Mouse (Mus musculus) gastrocnemius, postnatal 4 days (tissue): ENCODE measurements around the gene Mindy2. TPM values are rescaled to one million over a fixed set of nuclear protein-coding genes. Genes with fewer than 3 reads are reported as not detected.

Source experiments
- DNase-seq, 2 experiments: peaks; one replicate each; pipeline ENCODE4 v3.0.0; 2021 to 2022; ENCODE audit warnings: low spot score in 2 of 2, mixed read lengths in 2 of 2
- long read RNA-seq, 2 experiments: library from polyadenylated mRNA; stranded (forward); transcript quantifications; one replicate each; pipeline ENCODE4 v2.0.0; 2021
- total RNA-seq, 2 experiments: library from RNA; stranded (reverse); gene quantifications; 2 replicates each; pipeline ENCODE4 v1.2.3; 2021

Mindy2 gene
- total RNA-seq, result 10 to 100 TPM; 13.0 to 13.3 TPM
- long read RNA-seq, experiment 1, full-length matches to known transcripts, result 14 of 17 reads
- long read RNA-seq, experiment 1, partial matches to known transcripts, result 1 of 17 reads
- long read RNA-seq, experiment 1, other reads (novel, unspliced or antisense), result 2 of 17 reads
- long read RNA-seq, experiment 2, full-length matches to known transcripts, result 16 of 20 reads
- long read RNA-seq, experiment 2, partial matches to known transcripts, result 1 of 20 reads
- long read RNA-seq, experiment 2, other reads (novel, unspliced or antisense), result 3 of 20 reads

DNA sequence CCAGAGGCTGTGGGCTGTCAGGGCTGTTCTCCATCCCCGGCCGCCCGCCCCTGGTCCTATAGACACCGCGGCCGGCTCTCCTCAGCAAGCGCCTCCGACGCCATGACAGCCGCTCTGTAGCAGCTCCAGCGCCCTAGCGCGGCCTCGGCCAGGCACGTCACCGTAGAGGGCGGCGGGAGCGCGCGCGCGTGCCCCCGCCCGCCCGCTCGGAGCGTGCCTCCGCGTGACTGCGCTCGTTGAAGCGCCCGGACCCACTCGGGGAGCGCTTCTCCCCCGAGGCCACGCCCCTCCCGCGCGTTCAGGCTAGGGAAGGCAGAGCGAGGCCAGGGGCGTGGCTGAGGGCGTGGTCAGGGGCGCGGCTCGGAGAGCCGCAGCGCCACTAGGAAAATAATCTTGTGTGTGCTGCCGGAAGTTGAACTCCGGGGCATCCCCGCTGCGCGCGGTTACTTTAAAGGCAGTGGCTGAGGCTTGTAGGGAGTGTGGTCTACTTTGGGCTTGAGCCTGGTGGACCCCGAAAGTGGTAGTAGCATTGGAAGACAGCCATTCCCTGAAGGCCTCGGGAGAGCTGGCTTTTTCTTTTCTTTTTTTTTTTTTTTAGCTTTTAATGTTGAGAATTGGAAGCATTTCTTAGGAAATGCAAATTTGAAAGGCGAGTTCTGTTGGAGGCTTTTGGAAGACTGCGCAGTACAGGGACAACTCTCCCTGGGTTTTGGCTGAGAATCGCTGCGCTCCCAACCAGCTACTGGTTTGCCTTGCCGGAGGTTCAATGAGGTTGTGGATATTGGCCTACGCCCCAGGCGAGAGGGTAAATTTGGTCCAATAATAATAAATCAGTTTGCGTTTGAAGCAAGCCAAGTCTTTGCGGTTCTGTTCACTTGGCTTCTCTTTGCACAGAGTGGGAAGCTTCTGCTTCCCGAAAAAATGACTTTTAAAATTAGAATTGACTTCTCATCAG lies at the start of gene Mindy2:
Gene Mindy2, minus strand, starts transcription at position 162 of the 955 bp plus-strand sequence.
- peak; percentile 96 to 99 for DNase-seq

DNA sequence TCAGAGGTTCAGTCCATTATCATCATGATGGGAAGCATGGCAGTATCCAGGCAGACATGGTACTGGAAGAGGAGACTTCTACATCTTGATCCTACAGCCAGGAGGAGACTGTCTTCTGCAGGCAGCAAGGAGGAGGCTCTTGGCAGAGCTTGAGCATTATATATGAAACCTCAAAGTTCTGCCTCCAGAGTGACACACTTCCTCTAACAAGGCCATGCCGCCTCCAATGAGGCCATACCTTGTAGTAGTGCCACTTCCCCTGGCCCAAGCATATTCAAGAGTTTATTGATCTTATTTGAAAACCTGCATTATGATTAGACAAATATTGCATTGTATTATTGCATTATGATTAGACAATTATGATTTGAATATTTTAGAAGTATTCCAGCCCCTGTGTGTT lies 49.5 kb upstream of the Mindy2 start:
- no peak for DNase-seq

GRCm38 (mm10) chr9:70703597-70704203 lies 46.7 kb upstream of the Mindy2 start:
- no peak for DNase-seq

DNA sequence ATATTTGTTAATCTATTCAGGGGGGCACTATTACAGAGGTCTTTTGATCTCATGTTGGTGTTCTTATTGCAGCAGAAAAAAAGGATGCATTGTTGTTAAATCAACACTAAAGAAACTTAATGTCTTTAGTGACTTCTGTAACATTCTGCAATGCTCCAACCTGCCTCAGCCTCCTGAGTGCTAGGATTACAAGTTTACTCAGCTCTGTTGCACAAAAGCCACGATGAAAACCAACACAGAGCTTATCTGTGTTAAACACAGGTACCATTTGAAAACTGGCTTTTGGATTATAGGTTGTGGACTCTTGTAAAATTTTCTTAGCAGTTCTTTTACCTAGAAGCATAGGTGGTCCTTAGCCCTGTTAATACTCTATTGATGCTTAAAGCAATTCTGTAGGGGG lies 41.1 kb upstream of the Mindy2 start:
- DNase-seq, result no peak

DNA sequence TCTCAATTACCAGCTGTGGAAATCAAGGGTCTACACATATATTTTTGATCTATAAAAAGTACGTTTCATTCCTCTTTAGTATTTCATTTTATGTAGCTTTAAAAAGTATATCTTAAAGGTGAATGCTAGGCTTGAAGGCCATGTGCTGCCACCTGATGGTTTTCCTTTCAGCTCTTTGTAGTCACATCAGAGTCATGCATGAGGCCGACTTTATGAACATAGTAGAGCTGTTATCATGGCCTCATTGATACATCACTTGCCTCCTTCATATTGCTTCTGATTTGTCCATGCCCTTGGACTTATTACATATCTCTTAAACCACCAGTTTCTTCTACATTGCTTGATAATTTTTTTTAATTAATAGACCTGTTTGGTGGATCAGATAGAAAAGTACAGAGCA lies 38.7 kb upstream of the Mindy2 start:
- no peak for DNase-seq

GRCm38 (mm10) chr9:70691772-70692693 lies 35.1 kb upstream of the Mindy2 start:
- DNase-seq, result no peak

DNA sequence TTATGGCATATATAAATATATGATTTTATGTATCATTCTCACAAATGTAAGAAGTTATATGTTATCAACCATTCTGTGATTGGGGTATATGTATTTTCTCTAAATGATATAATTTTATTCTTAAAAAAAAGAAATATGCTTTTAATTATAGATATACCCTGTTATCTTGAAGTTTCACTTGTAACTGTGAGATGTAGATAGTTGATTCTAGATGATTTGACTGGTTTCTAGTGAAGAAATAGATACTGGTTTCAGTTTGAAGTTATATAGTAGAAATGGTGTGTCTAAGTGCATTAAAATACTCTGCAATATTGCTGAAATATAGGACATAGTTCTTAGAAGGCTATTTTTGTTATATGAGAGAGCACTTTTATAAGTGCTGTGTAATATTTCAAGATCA lies 33.6 kb upstream of the Mindy2 start:
- DNase-seq, result no peak

GRCm38 (mm10) chr9:70689926-70690325 lies 33.0 kb upstream of the Mindy2 start:
- no peak for DNase-seq

DNA sequence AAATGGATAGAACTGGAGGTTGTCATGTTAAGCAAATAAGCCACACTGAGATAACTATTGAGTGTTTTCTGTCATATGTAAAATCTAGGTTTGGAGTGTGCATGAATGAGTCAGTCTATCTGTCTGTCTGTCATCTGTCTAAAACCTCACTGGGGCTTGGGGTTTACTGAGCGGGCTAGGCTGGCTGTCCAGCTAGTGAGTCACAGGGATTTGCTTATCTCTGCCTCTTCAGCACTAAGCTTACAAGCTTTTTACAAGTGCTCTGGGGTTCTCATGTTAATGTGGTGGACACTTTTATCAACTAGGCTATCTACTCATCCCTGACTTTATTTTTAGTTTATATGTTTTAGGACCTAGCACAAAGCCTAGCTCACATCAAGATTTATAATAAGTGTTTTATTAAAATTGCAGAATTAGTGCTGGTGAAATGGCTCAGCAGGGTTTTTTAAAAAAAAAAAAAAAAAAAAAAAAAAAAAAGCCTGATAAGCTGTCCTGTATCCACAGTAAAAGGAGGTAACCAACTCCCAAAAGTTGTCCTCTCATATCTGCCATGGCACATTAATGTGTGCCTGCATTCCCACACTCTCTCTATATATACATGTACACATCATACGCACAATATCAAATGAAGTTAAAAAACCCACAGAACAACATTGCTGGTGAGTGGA lies 31.5 kb upstream of the Mindy2 start:
- no peak for DNase-seq

- DNase-seq, result no peak
These were observed 25.2 kb upstream of the Mindy2 start for GRCm38 (mm10) chr9:70682202-70682601.

GRCm38 (mm10) chr9:70679132-70680091 lies 22.4 kb upstream of the Mindy2 start:
- peak; percentile 51 to 69 for DNase-seq

- peak; percentile 99 for DNase-seq
These were observed 21.7 kb upstream of the Mindy2 start, which contains the start of gene Adam10 for GRCm38 (mm10) chr9:70678682-70679131. Gene Adam10 (plus strand): TSS chr9:70678997.

DNA sequence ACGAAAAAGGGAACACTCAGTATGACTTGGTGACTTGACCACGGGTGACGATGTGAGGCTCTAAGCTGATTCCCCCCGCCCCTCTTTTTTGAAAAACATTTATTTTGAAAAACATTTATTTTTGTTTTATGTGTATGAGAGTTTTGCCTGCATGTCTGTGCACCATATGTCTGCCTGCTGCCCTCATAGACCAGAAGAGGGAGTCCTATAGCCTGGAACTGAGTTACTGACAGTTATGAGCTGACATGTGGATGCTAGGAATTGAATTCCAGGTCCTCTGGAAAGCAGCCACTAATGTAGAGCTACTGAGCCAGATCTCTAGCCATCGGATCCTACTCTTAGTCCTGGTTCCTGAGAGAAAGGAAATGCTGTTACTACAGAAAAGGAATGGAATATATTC lies 19.0 kb upstream of the Mindy2 start:
- no peak for DNase-seq

- no peak for DNase-seq
These were observed 18.1 kb upstream of the Mindy2 start for GRCm38 (mm10) chr9:70675117-70675516.

- no peak for DNase-seq
These were observed 16.7 kb upstream of the Mindy2 start for GRCm38 (mm10) chr9:70673656-70674055.

- DNase-seq, result no peak
These were observed 15.0 kb upstream of the Mindy2 start for GRCm38 (mm10) chr9:70671772-70672579.

DNA sequence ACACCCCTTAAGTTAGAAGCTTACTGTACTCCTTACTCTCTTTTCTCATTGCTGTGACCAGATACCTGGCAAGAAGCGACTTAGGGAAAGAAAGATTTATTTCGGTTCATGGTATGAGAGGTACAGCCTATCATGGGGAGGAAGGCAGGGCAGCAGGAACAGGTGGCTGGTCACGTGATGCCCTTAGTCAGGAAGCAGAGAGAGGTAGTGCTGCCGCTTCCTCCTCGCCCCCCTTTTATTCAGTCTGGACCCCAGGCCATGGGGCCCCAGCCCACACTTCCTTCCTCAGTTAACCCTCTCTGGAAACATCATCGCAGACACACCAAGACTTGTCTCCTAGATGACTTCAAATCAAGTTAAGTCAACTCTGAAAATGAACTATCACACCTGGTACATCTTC lies 14.3 kb upstream of the Mindy2 start:
- DNase-seq, result no peak

- DNase-seq, result no peak
These were observed 13.4 kb upstream of the Mindy2 start for GRCm38 (mm10) chr9:70670381-70670780.
